Mouse (Mus musculus) c-Kit-positive CD71-positive TER-119-negative erythroid progenitor cells, embryonic 14.5 days (primary cell): Measurements from ENCODE around the gene Pmp22.

Source experiments
- DNase-seq: peaks from one replicate; pipeline ENCODE4 v3.0.0-alpha.2; 2013; ENCODE audit warnings: low read depth

The Pmp22 gene

GRCm38 (mm10) chr11:63128784-63129183 lies at the start of gene Pmp22:
Gene Pmp22 (plus strand): TSS chr11:63128982.
- DNase-seq, result no peak

- no peak for DNase-seq
These were observed 44.2 kb upstream of the Pmp22 start for GRCm38 (mm10) chr11:63084536-63084935.

- no peak for DNase-seq
These were observed 40.1 kb upstream of the Pmp22 start for GRCm38 (mm10) chr11:63088672-63089071.

GRCm38 (mm10) chr11:63090210-63090609 lies 38.6 kb upstream of the Pmp22 start:
- no peak for DNase-seq

GRCm38 (mm10) chr11:63090986-63091385 lies 37.8 kb upstream of the Pmp22 start:
- no peak for DNase-seq

GRCm38 (mm10) chr11:63092271-63092670 lies 36.5 kb upstream of the Pmp22 start:
- no peak for DNase-seq

- no peak for DNase-seq
These were observed 35.2 kb upstream of the Pmp22 start for GRCm38 (mm10) chr11:63093601-63094000.

GRCm38 (mm10) chr11:63094496-63094895 lies 34.3 kb upstream of the Pmp22 start:
- DNase-seq, result no peak

GRCm38 (mm10) chr11:63098016-63098415 lies 30.8 kb upstream of the Pmp22 start:
- DNase-seq, result no peak

GRCm38 (mm10) chr11:63099390-63099789 lies 29.4 kb upstream of the Pmp22 start:
- DNase-seq, result no peak

GRCm38 (mm10) chr11:63103256-63103655 lies 25.5 kb upstream of the Pmp22 start:
- no peak for DNase-seq

- DNase-seq, result no peak
These were observed 24.8 kb upstream of the Pmp22 start for GRCm38 (mm10) chr11:63104026-63104425.

GRCm38 (mm10) chr11:63109230-63109775 lies 19.5 kb upstream of the Pmp22 start:
- no peak for DNase-seq

GRCm38 (mm10) chr11:63110329-63110728 lies 18.5 kb upstream of the Pmp22 start:
- no peak for DNase-seq

GRCm38 (mm10) chr11:63114807-63115641 lies 13.8 kb upstream of the Pmp22 start:
- no peak for DNase-seq

GRCm38 (mm10) chr11:63116652-63117051 lies 12.1 kb upstream of the Pmp22 start:
- DNase-seq, result no peak

- DNase-seq, result no peak
These were observed 11.5 kb upstream of the Pmp22 start for GRCm38 (mm10) chr11:63117266-63117665.

GRCm38 (mm10) chr11:63119791-63120190 lies 9.0 kb upstream of the Pmp22 start:
- no peak for DNase-seq

GRCm38 (mm10) chr11:63122249-63122648 lies 6.5 kb upstream of the Pmp22 start:
- no peak for DNase-seq

GRCm38 (mm10) chr11:63122776-63123350 lies 5.9 kb upstream of the Pmp22 start:
- DNase-seq, result no peak

- DNase-seq, result no peak
These were observed 4.5 kb upstream of the Pmp22 start for GRCm38 (mm10) chr11:63124316-63124715.

GRCm38 (mm10) chr11:63125832-63126456 lies 2.8 kb upstream of the Pmp22 start:
- DNase-seq, result no peak

GRCm38 (mm10) chr11:63126976-63127375 lies 1.8 kb upstream of the Pmp22 start:
- no peak for DNase-seq
